Mouse (Mus musculus): Measurements from ENCODE around the gene Arf6. TPM values are rescaled to one million over a fixed set of nuclear protein-coding genes. Genes with fewer than 3 reads are reported as not detected.

Gene Arf6
- polyA plus RNA-seq, 1 experiment from 2014 or later, result 72.2 TPM

DNA sequence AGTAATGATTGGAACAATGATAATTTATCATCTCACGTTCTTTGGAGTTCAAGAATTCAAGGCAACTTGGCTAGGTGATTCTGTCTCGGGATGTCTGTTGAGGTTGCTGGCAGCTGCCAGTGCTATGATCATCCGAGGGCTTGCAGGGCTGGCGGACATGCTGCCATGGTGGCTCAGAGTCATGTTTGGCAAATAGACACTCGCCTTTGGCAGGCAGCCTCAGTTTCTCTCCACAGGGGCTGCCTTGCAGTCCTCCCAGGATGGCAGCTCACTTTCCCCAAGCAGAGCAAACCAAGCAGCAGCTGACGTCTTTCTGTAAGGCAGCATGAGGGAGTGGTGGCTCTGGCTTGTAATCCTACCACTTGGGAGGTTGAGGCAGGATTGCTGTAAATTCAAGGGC, 22.5 kb downstream of the Arf6 start:
- H3K27ac ChIP-seq, result no peak overlapping the region
- H3K4me3 ChIP-seq, result no peak overlapping the region
- no peak for ATAC-seq (ENCODE audit: insufficient number of reproducible peaks, insufficient read depth, low FRiP score, low TSS enrichment)
- no peaks in the 10 kb centered on the region for H3K27me3 ChIP-seq
- H3K4me2 ChIP-seq (replicated peaks), result no peak overlapping the region
- no peak overlapping the region for H3K9ac ChIP-seq
- no peaks in the 10 kb centered on the region for H3K36me3 ChIP-seq
- WGBS, result 86% methylated on average over 6 of the region's 6 CpGs
- H3K9me3 ChIP-seq, result no peaks in the 10 kb centered on the region
- no peaks in the 10 kb centered on the region for H3K4me1 ChIP-seq

DNA sequence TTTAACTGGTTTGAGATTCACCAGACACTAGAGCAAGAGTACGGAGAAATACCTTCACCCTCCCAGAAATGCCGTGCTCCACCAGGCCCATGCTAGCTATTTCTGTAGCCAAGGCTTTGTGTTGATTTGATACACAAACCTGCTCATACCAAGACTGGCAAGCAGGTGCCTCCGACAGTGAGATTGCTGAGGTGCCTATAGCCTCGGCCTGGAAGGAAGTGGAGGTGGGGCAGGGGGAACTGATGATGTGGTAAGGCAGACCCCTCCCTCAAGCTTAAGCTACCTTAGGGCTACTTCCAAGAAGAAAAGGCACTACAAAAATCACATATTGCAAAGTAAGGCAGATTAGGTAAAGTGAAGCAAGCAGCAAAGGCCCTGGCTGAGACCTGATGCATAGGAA, 28.4 kb downstream of the Arf6 start:
- H3K4me3 ChIP-seq, result no peak overlapping the region
- H3K9me3 ChIP-seq, result no peaks in the 10 kb centered on the region
- H3K9ac ChIP-seq, result no peak overlapping the region
- ATAC-seq (ENCODE audit: insufficient number of reproducible peaks, insufficient read depth, low FRiP score, low TSS enrichment), result no peak
- H3K36me3 ChIP-seq, result no peaks in the 10 kb centered on the region
- no peaks in the 10 kb centered on the region for H3K4me1 ChIP-seq
- H3K27me3 ChIP-seq, result no peaks in the 10 kb centered on the region
- WGBS, result 80% methylated on average over 4 of the region's 4 CpGs
- H3K27ac ChIP-seq, result no peak overlapping the region
- H3K4me2 ChIP-seq (replicated peaks), result no peak overlapping the region

DNA sequence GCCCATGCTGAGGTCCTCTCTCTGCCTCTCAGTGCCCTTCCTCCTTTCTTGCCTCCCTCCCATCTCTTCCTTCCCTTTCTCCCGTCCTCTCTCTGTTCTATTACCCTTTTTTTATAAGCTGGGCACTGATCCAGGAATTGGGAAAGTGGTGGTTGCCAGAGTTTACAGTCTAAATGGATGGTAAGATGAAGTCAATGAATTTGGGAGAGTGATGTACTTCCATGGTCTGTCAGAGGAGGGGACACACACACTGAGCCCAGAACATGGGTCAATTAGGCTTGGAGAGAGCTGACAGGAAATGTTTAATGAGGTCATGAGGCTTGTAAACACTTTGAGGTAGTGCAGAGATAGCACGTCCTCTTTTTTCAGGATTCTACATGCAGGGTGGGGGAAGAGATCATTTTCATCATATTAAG, 28.9 kb downstream of the Arf6 start:
- Histone ChIP-seq H3K36me3 (no peaks in the 10 kb centered on the region), H3K4me3 (no peak overlapping the region), H3K27me3 (no peaks in the 10 kb centered on the region), H3K27ac (no peak overlapping the region), H3K4me1 (no peaks in the 10 kb centered on the region), H3K9me3 (no peaks in the 10 kb centered on the region), H3K9ac (no peak overlapping the region), H3K4me2 (replicated peaks) (no peak overlapping the region)
- WGBS, result 36% methylated on average over 2 of the region's 2 CpGs
- ATAC-seq (ENCODE audit: insufficient number of reproducible peaks, insufficient read depth, low FRiP score, low TSS enrichment), result no peak

DNA sequence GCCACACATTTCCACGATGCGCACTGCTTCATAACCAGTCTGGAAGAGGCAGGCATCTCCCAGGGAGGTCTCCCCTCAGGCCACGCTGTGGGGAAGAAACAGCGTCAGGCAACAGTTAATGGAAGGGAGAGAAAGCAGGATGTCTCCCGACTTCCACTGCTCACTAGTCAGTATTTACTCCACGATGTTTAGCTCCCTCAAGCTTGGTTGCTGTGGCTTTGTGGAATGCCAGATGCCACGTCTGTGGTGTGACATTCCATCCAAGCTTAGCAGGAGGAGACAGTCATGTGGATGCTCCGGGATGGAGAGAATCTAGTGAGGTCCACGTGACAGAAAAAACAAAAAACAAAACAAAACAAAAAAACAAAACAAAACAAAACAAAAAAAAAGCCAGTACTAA, 30.1 kb downstream of the Arf6 start:
- Histone ChIP-seq H3K4me2 (replicated peaks) (no peak overlapping the region), H3K27ac (no peak overlapping the region), H3K9me3 (no peaks in the 10 kb centered on the region), H3K4me1 (no peaks in the 10 kb centered on the region), H3K36me3 (no peaks in the 10 kb centered on the region), H3K27me3 (no peaks in the 10 kb centered on the region), H3K4me3 (no peak overlapping the region), H3K9ac (no peak overlapping the region)
- no peak for ATAC-seq (ENCODE audit: insufficient number of reproducible peaks, insufficient read depth, low FRiP score, low TSS enrichment)
- WGBS, result 47% methylated on average over 9 of the region's 9 CpGs

DNA sequence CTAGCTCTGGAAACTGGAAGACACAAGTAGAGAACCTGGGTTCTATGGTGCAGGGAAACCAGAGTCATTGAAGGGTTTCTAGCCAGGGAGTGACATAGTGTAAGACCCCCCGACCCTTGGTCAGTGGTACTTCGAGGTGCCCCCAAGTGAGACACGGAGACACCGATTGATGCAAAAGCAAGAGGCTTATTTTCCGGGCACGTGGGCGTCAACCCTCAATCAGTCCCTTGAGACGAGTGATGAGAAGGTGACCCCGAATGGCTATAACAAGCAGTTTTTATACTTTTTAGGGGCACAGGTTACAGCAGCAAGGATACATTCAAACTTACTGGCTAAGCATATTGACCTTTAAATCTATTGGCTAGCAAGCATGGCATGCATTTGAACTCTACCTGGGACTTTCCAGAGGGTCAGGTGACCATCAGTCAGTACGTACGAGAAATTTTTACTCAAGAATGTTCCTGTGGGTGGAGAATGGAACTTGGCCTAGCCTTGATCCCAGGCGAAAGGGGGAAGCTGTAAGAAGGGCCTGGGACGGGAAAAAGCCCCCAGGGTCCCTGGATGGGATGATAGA, 30.7 kb downstream of the Arf6 start:
- no peaks in the 10 kb centered on the region for H3K27me3 ChIP-seq
- no peaks in the 10 kb centered on the region for H3K4me1 ChIP-seq
- 86% methylated on average over 13 of the region's 13 CpGs for WGBS
- H3K4me3 ChIP-seq, result no peak overlapping the region
- H3K27ac ChIP-seq, result no peak overlapping the region
- H3K36me3 ChIP-seq, result no peaks in the 10 kb centered on the region
- no peak for ATAC-seq (ENCODE audit: insufficient number of reproducible peaks, insufficient read depth, low FRiP score, low TSS enrichment)
- H3K9ac ChIP-seq, result no peak overlapping the region
- no peak overlapping the region for H3K4me2 ChIP-seq (replicated peaks)
- no peaks in the 10 kb centered on the region for H3K9me3 ChIP-seq

DNA sequence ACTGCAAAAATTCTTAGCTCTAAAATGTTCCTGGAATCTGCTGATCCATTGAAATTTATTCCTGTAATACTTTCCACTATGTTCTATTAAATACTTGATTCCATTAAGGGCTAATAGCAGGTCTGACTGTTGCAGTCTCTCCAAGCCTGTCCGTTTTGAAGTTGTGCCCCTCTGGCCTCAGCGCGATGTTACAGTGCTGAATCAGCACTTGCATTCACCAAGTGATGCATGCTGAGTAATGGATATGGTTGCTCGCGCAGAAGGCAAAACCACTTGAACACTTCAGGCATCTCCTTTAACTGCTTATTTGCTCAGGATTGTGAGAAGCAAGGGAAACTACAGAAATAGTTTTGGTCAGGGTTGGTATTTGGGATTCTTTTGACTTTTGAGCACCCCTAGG, 38.8 kb downstream of the Arf6 start:
- H3K36me3 ChIP-seq, result no peaks in the 10 kb centered on the region
- no peak overlapping the region for H3K27ac ChIP-seq
- no peaks in the 10 kb centered on the region for H3K4me1 ChIP-seq
- ATAC-seq (ENCODE audit: insufficient number of reproducible peaks, insufficient read depth, low FRiP score, low TSS enrichment), result no peak
- H3K9ac ChIP-seq, result no peak overlapping the region
- H3K27me3 ChIP-seq, result no peaks in the 10 kb centered on the region
- WGBS, result 71% methylated on average over 5 of the region's 5 CpGs
- H3K9me3 ChIP-seq, result no peaks in the 10 kb centered on the region
- no peak overlapping the region for H3K4me3 ChIP-seq
- no peak overlapping the region for H3K4me2 ChIP-seq (replicated peaks)

DNA sequence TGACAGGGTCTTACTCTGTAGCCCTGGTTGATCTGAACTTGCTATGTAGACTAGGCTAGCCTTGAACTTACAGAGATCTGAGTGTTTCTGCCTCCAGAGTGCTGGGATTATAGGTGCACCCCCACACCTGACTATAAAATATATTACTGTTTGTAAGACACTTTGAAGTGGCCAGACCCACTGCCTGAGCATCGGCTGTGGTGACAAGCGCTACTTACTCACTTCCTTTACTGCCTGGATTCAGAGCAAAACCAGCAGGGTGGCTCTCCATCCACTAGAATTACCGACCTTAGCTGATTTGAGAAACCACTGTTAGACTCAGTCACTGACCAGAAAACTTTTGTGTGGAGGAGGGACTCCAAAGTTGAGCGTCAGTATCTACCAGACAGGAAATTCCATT, 40.0 kb downstream of the Arf6 start:
- H3K27ac ChIP-seq, result no peak overlapping the region
- H3K9me3 ChIP-seq, result no peaks in the 10 kb centered on the region
- WGBS, result 55% methylated on average over 4 of the region's 4 CpGs
- no peaks in the 10 kb centered on the region for H3K36me3 ChIP-seq
- H3K4me2 ChIP-seq (replicated peaks), result no peak overlapping the region
- ATAC-seq (ENCODE audit: insufficient number of reproducible peaks, insufficient read depth, low FRiP score, low TSS enrichment), result no peak
- no peak overlapping the region for H3K4me3 ChIP-seq
- H3K9ac ChIP-seq, result no peak overlapping the region
- H3K27me3 ChIP-seq, result no peaks in the 10 kb centered on the region
- no peaks in the 10 kb centered on the region for H3K4me1 ChIP-seq

DNA sequence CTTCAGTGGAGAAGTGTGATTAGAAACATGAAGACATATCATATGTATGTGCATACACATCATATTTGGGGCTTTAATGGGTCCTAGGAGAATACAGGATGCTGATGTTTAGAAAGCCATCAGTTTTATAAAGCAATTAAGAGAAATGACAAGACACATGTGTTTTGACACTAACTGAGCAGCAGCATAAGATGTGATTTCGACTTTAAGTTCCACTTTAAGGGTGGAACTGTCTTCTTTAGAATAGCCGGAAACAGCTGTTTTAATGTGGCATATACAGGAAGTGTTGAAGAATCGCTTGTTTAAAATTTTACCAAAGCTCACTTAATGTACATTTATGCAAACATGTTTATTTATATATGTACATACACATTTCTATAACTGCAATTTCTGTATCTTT, 41.4 kb downstream of the Arf6 start:
- Histone ChIP-seq H3K9ac (no peak overlapping the region), H3K36me3 (no peaks in the 10 kb centered on the region), H3K9me3 (no peaks in the 10 kb centered on the region), H3K27ac (no peak overlapping the region), H3K4me2 (replicated peaks) (no peak overlapping the region), H3K27me3 (no peaks in the 10 kb centered on the region), H3K4me3 (no peak overlapping the region), H3K4me1 (0 out of 2 replicates have a peak, but pooled peaks cover 4% of the 10 kb centered on the region)
- 77% methylated on average over 3 of the region's 3 CpGs for WGBS
- no peak for ATAC-seq (ENCODE audit: insufficient number of reproducible peaks, insufficient read depth, low FRiP score, low TSS enrichment)

DNA sequence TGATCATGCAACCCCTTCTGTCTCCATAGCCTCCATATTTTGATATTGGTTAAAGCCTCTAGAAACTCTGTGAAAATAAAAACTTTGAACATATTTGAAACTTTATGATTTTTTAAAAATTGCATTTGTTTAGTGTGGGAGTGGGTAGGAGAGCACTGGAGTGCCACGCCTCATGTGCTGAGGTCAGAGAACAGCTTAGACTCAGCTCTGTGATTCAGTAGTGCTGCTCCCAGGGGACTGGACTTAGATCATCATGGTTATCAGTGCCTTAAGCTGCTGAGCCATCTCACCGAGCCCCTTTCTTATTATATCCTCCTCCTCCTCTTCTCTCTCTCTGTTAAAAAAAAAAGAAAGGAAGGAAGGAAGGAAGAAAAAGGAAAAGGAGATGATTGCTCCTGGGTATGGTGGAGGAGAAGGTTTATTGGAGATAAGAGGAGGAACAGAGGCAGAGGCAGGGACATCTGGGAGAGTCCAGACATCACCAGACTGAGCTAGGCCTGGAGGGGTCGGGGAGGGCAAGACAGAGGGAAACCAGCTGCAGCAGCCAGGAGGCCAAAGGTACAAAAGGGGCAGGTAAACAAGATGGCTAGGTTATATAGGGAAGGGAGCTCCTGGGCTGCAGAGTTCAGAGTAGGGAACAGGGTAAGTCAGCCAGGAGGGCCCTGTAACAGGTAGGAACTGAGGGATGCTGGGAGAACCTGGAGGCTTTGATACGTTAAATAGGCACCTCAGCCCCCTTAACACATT, 43.0 kb downstream of the Arf6 start:
- ATAC-seq (ENCODE audit: insufficient number of reproducible peaks, insufficient read depth, low FRiP score, low TSS enrichment), result no peak
- Histone ChIP-seq H3K27me3 (no peaks in the 10 kb centered on the region), H3K9ac (no peak overlapping the region), H3K27ac (no peak overlapping the region), H3K9me3 (no peaks in the 10 kb centered on the region), H3K4me2 (replicated peaks) (no peak overlapping the region), H3K36me3 (no peaks in the 10 kb centered on the region), H3K4me1 (0 out of 2 replicates have a peak, but pooled peaks cover 4% of the 10 kb centered on the region), H3K4me3 (no peak overlapping the region)
- WGBS, result 65% methylated on average over 4 of the region's 4 CpGs

DNA sequence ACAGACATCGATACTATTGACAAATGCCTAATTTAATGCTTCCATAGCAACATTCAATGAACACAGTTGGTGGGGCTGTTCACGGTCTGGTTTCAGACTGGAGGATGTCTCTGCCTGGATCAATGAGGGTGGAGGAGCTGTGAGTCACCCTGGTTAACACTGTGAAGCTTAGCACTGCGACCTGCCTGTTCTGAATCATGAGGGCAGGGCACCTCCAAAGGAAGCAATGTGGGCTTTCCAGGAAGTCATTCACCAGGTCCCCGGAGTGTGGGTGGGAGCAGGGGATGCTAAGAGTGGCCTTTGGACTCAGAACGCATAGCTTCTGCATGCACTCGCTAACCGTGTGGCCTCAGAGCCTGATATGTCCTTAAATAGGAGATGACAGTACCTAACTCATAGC, 44.8 kb downstream of the Arf6 start:
- WGBS, result 76% methylated on average over 7 of the region's 7 CpGs
- H3K4me3 ChIP-seq, result no peak overlapping the region
- H3K9ac ChIP-seq, result no peak overlapping the region
- H3K9me3 ChIP-seq, result no peaks in the 10 kb centered on the region
- H3K36me3 ChIP-seq, result no peaks in the 10 kb centered on the region
- H3K4me2 ChIP-seq (replicated peaks), result no peak overlapping the region
- H3K4me1 ChIP-seq, result 0 out of 2 replicates have a peak, but pooled peaks cover 4% of the 10 kb centered on the region
- H3K27me3 ChIP-seq, result no peaks in the 10 kb centered on the region
- no peak for ATAC-seq (ENCODE audit: insufficient number of reproducible peaks, insufficient read depth, low FRiP score, low TSS enrichment)
- H3K27ac ChIP-seq, result no peak overlapping the region

DNA sequence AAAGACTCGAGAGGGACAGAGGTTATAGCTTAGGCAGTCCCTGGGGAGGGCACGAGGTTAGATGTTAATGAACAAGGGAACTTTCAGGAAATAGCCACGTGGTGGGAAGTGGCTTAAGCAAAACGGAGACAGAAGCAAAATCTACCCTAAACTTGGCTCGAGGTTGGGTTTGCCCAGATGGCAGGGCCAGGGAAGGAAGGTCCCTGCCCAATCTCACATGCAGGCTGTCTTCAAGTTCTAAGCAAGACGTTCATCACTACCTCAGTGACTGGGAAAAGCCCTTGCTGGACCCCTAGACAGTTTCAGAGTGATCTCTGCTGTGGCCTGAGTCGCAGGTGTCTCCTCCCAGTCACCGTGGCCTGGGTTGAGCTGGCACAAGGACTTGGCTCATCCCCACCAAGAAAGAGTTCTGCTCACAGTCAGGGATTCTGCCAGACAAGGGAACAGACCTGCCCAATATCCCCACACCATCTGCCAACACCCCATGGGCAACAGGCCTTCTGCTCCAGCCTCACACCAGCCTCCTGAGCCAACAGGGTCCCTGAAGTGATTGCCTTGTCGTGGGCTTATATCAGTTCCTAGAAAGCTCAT, 45.8 kb downstream of the Arf6 start:
- H3K4me1 ChIP-seq, result 0 out of 2 replicates have a peak, but pooled peaks cover 4% of the 10 kb centered on the region
- H3K4me3 ChIP-seq, result no peak overlapping the region
- H3K36me3 ChIP-seq, result no peaks in the 10 kb centered on the region
- H3K27me3 ChIP-seq, result no peaks in the 10 kb centered on the region
- WGBS, result 47% methylated on average over 9 of the region's 9 CpGs
- H3K9me3 ChIP-seq, result no peaks in the 10 kb centered on the region
- no peak overlapping the region for H3K9ac ChIP-seq
- H3K4me2 ChIP-seq (replicated peaks), result no peak overlapping the region
- no peak overlapping the region for H3K27ac ChIP-seq
- no peak for ATAC-seq (ENCODE audit: insufficient number of reproducible peaks, insufficient read depth, low FRiP score, low TSS enrichment)

DNA sequence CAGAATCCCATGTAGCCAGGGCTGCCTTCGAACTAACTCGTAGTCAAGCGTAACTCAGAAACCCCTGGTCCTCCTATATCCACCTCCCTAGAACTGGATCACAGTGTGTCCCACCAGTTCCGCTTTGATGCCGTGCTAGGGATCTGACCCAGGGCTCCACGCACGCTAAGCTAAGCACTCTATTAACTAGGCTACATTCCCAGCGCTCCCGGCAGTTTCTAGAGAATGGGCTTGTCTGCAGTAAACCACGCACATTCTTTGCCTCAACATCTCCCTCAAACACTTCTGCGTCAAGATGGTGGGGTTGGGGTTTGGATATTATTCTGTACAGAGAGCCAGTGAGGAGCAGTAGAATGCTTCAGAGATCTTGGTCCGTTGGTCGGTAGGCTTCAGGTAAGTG, 46.7 kb downstream of the Arf6 start:
- H3K9me3 ChIP-seq, result no peaks in the 10 kb centered on the region
- no peak for ATAC-seq (ENCODE audit: insufficient number of reproducible peaks, insufficient read depth, low FRiP score, low TSS enrichment)

More for the DNA sequence above, 46.7 kb downstream of the Arf6 start:
- H3K9ac ChIP-seq, result no peak overlapping the region
- 83% methylated on average over 13 of the region's 13 CpGs for WGBS
- H3K4me3 ChIP-seq, result no peak overlapping the region
- H3K27me3 ChIP-seq, result no peaks in the 10 kb centered on the region
- H3K4me1 ChIP-seq, result 0 out of 2 replicates have a peak, but pooled peaks cover 4% of the 10 kb centered on the region
- H3K27ac ChIP-seq, result no peak overlapping the region
- H3K36me3 ChIP-seq, result no peaks in the 10 kb centered on the region
- no peak overlapping the region for H3K4me2 ChIP-seq (replicated peaks)

Data from embryonic facial prominence, embryonic 12.5 days (tissue).